Mouse (Mus musculus): ENCODE data around the gene Rsph9.

DNA sequence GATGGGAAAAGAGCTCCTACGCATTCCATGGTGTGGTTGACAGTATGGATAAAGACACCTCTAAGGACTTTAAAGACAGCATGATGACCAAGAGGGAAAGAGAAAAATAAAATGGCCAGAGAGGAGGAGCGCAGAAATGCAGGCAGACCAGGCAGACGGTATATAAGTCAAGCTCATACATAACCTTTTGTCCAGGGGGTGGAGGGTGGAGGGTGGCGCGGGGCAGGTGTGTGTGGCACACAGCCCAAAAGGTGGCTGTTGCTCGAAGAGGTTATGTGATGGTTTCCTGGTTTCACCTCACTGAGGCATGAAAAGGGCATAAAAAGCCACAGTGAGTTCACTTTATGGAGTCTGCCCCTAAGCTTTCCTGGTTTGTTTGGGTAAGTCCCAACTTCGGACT, 18.5 kb upstream of the Rsph9 start:
- TF ChIP-seq TAL1 (IDR thresholded peaks at IDR 0.05; ENCODE audit: low read length) (no peak), GATA1 (IDR thresholded peaks at IDR 0.05; ENCODE audit: low read length) (no peak)
